Mouse (Mus musculus) heart, embryonic 12.5 days (tissue): ENCODE results near the gene Glud1. TPM values are rescaled to one million over a fixed set of nuclear protein-coding genes. Genes with fewer than 3 reads are reported as not detected.

Experiments
- ATAC-seq: fragments of 200-750 bp; cut with Nextera tagmentation; 2 replicates; pipeline ENCODE4 v1.8.0; 2017; ENCODE audit warnings: moderate TSS enrichment, moderate library complexity; ENCODE audit not compliant: insufficient number of reproducible peaks, low FRiP score
- H3K27ac ChIP-seq: fragments of 300-500 bp; sonication (generic); 2 replicates; pipeline ENCODE4 v1.5.1; 2016; ENCODE audit warnings: mild to moderate bottlenecking, moderate library complexity; ENCODE audit not compliant: poor library complexity, severe bottlenecking
- H3K27me3 ChIP-seq: fragments of 300-500 bp; sonication (generic); replicated peaks from 2 replicates; pipeline ENCODE4 v1.6.1; 2016; ENCODE audit warnings: mild to moderate bottlenecking, moderate library complexity
- H3K36me3 ChIP-seq: fragments of 300-500 bp; sonication (generic); 2 replicates; pipeline ENCODE4 v1.6.1; 2016; ENCODE audit warnings: mild to moderate bottlenecking, moderate library complexity
- H3K4me1 ChIP-seq: fragments of 300-500 bp; sonication (generic); replicated peaks from 2 replicates; pipeline ENCODE4 v1.6.1; 2016; ENCODE audit warnings: mild to moderate bottlenecking
- H3K4me2 ChIP-seq: fragments of 300-500 bp; sonication (generic); 2 replicates; pipeline ENCODE4 v1.6.1; 2016; ENCODE audit warnings: mild to moderate bottlenecking, moderate library complexity
- H3K4me3 ChIP-seq: fragments of 300-500 bp; sonication (generic); 2 replicates; pipeline ENCODE4 v1.5.1; 2016; ENCODE audit warnings: mild to moderate bottlenecking
- H3K9ac ChIP-seq: fragments of 300-500 bp; sonication (generic); 2 replicates; pipeline ENCODE4 v1.6.1; 2016; ENCODE audit warnings: mild to moderate bottlenecking, moderate library complexity
- H3K9me3 ChIP-seq: fragments of 300-500 bp; sonication (generic); replicated peaks from 2 replicates; pipeline ENCODE4 v1.6.1; 2016; ENCODE audit warnings: mild to moderate bottlenecking, moderate library complexity
- WGBS: fragments of 180-500 bp; shearing (Covaris S2); methylation state at CpG from one replicate; pipeline ENCODE4 v1.1.7; 2016; 5-methylcytosine and 5-hydroxymethylcytosine counted together
- polyA plus RNA-seq: library from polyadenylated mRNA; unstranded; fragments of >200 nt; fragmentation: Nextera tagmentation; extraction: Ambion mirVana; gene quantifications from 2 replicates; pipeline ENCODE4 v1.2.1, GENCODE M21; 2016

The Glud1 gene
- polyA plus RNA-seq, 1 experiment from 2014 or later: 70.8 TPM

DNA sequence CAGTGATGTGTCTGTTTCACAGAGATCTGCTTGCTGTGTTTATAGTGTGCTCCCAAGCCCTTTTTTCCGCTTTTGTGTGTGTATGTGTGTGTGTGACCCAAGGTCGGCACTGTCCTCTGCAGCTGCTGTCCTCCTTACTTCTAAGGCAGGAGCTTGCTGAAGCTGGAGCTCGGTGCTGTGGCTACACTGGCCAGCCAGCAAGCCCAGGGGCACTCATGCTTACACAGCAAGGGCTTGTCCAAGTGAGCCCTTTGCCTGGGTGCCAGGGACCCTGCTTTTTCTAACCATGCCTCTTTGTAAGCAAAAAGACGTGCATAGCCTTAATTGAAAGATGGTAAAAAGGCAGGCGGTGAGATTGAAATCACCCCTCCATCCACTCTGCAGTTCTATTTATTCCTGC is 21.9 kb downstream of the Glud1 start:
- no peak overlapping the region for H3K9ac ChIP-seq
- H3K27ac ChIP-seq: no peak overlapping the region
- H3K4me3 ChIP-seq: no peak overlapping the region
- H3K4me2 ChIP-seq: no peak overlapping the region
- no peaks in the 10 kb centered on the region for H3K4me1 ChIP-seq
- no peaks in the 10 kb centered on the region for H3K9me3 ChIP-seq
- peaks cover 78% of the 10 kb centered on the region for H3K36me3 ChIP-seq
- 94% methylated on average over 5 of the region's 5 CpGs for WGBS
- no peak for ATAC-seq
- H3K27me3 ChIP-seq: no peaks in the 10 kb centered on the region

DNA sequence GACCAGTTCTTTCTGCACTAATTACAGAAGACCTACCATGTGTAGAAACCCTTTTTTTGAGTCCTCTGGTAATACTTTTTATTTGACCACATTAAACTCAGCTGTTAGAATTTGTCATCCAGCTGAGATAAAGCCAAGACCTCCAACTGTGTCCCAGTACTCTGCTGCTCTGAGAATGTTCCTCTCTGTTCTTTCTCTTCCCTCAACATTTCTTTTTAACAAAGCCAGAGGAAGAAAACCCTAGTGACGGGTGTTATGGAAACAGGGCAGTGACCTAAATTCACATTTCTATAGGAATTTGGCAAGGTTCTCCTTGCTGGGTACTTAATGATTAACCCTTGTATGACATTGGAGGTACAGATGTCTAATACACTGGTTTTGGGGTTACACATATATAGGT is 28.9 kb downstream of the Glud1 start:
- ATAC-seq: no peak
- Histone ChIP-seq H3K4me2 (no peak overlapping the region), H3K4me3 (no peak overlapping the region), H3K9me3 (no peaks in the 10 kb centered on the region), H3K4me1 (no peaks in the 10 kb centered on the region), H3K27me3 (no peaks in the 10 kb centered on the region), H3K27ac (no peak overlapping the region), H3K36me3 (peaks cover 87% of the 10 kb centered on the region), H3K9ac (no peak overlapping the region)
- 85% methylated on average over 1 of the region's 1 CpGs for WGBS

DNA sequence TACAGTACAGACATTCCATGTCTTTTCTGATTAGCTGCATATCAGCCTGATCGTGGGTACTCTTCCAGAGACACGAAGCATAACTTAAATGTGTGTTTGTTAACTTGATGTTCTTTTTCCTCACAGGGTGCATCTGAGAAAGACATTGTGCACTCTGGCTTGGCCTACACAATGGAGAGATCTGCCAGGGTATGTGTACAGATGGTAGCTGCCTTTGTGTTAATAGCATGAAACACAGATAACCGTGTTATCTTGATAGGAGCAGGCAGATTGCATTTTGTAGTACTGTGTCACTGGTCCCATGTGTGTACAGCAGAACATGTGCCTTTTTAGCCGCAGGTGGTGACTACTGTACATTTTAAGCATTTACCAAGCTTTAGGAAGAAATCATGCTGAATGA is 31.5 kb downstream of the Glud1 start:
- Histone ChIP-seq H3K36me3 (peaks cover 64% of the 10 kb centered on the region), H3K27ac (no peak overlapping the region), H3K4me3 (no peak overlapping the region), H3K4me2 (no peak overlapping the region), H3K27me3 (no peaks in the 10 kb centered on the region), H3K4me1 (no peaks in the 10 kb centered on the region; the same call in 1 of the 2 replicates), H3K9ac (no peak overlapping the region), H3K9me3 (no peaks in the 10 kb centered on the region)
- WGBS: 82% methylated on average over 4 of the region's 4 CpGs
- ATAC-seq: no peak

DNA sequence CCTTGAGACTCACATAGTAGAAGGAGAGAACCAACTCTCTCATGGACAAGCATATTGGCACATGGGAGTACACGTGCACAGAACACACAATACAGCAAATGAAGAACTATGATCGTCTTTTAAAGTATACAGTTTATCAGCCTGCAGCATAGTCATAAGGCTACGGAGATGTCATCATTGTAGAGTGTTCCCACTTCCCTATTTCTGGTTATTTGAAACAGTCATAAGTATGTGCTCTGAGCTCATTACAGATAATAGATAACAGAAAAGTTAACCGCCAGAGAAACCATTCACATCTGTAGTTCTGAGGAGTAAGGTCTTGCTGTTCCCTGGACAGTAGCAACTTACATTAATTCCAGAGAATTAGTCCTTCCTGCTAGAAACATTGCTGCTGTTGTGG is 32.6 kb downstream of the Glud1 start:
- Histone ChIP-seq H3K4me1 (no peaks in the 10 kb centered on the region; the same call in 1 of the 2 replicates), H3K36me3 (peaks cover 54% of the 10 kb centered on the region), H3K4me3 (no peak overlapping the region), H3K9ac (no peak overlapping the region), H3K9me3 (no peaks in the 10 kb centered on the region), H3K27ac (no peak overlapping the region), H3K27me3 (no peaks in the 10 kb centered on the region), H3K4me2 (no peak overlapping the region)
- WGBS: 86% methylated on average over 4 of the region's 4 CpGs
- ATAC-seq: no peak

DNA sequence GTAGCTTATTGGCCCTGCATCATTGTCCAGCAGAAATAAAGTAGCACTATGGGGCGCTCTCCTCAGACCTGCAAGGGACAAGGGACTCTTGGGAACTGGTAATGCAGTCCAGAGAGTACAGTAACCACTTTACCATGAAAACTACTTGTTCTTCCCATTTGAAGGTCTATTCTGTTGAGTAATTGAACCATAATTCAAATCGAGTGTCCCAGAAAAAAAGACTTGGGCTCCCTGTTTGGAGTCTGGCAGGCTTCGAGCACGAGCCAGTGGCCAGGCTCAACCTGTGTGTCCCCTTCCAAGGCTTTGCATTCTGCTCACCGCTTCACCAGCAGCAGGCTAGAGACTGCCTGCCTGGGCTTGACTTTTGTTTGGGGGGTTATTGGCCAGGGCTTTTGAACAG is 33.8 kb downstream of the Glud1 start:
- Histone ChIP-seq H3K27me3 (no peaks in the 10 kb centered on the region), H3K9ac (no peak overlapping the region), H3K27ac (no peak overlapping the region), H3K4me3 (no peak overlapping the region), H3K4me2 (no peak overlapping the region), H3K36me3 (peaks cover 41% of the 10 kb centered on the region), H3K4me1 (no peaks in the 10 kb centered on the region; the same call in 1 of the 2 replicates), H3K9me3 (no peaks in the 10 kb centered on the region)
- 87% methylated on average over 5 of the region's 5 CpGs for WGBS
- no peak for ATAC-seq

DNA sequence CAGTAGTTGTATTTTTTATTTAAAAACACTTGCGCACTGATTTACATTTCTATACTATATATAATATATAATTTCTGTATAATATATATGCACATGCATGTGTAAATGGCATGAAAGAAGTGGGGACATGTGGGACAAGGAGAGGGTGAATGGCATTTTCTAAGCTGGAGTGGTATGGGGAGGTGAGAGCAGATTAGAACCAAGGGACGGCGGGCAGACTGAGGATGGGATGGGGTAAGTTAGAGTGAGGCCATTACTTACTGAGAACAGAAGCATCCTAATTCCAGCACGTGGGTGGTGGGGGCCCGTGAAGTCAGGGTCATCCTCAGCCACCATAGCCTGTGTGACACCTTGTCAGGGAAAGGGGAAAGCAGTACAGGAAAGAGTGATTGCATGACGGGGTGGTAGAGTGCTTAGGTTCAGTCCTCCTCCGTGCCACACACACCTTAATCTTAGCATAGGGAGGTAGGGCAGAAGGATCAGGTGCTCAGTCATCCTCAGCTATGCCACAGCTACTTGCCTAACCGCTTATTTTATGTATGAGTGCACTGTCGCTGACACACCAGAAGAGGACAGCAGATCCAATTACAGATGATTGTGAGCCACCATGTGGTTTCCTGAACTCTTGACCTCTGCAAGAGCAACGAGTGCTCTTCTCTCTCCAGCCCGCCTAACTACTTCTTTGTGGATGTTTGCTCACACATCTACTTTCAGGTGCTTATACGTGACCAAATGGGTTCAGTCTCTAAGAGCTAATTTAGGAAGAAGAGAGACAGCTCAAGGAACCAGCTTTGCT is 35.4 kb downstream of the Glud1 start:
- Histone ChIP-seq H3K4me1 (no peaks in the 10 kb centered on the region; the same call in 1 of the 2 replicates), H3K27me3 (no peaks in the 10 kb centered on the region), H3K27ac (no peak overlapping the region), H3K4me3 (no peak overlapping the region), H3K9me3 (no peaks in the 10 kb centered on the region), H3K9ac (no peak overlapping the region), H3K4me2 (no peak overlapping the region), H3K36me3 (peaks cover 29% of the 10 kb centered on the region)
- WGBS: 62% methylated on average over 12 of the region's 12 CpGs
- ATAC-seq: no peak

DNA sequence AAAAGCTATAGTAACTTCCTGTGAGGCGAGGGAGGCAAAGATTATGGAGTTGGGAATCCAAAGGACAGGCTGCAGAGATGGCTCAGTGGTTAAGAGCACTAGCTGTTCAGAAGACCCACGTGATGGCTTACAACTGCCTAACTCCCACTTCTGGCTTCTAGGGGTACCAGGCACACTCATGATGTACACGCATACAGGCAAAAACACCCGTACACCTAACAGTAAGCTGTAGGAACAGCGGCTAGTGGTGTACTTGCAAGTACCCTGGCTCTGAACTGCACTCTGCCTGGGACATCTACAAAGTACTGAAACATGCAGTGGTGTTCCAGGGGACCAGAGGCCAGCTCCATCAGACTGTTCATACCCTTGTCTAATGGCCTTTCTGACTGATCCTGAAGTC is 36.6 kb downstream of the Glud1 start:
- no peak overlapping the region for H3K9ac ChIP-seq

DNA sequence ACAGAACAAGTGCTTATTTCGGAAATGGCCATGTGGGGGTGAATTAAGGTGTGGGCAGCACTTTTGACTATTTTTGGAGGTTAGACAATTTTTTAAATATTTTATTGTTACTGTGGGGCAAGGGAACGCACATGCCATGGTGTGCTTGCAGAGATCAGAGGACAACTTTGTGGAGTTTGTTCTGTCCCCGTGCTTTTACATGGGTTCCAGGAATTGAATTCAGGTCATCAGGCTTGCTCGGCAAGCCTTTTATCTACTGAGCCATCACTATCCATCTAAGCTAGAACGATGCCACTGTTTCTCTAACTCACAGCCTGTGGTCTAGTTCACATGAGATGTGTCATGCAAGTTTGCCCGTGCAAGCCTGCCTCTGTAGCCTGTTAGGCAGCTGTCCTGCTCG is 37.8 kb downstream of the Glud1 start:
- ATAC-seq: no peak
- Histone ChIP-seq H3K27ac (no peak overlapping the region), H3K9ac (no peak overlapping the region), H3K4me2 (no peak overlapping the region), H3K4me1 (no peaks in the 10 kb centered on the region; the same call in 1 of the 2 replicates), H3K4me3 (no peak overlapping the region), H3K36me3 (peaks cover 8% of the 10 kb centered on the region), H3K9me3 (no peaks in the 10 kb centered on the region), H3K27me3 (no peaks in the 10 kb centered on the region)
- 73% methylated on average over 7 of the region's 7 CpGs for WGBS

More for the DNA sequence above, 36.6 kb downstream of the Glud1 start:
- no peak overlapping the region for H3K4me3 ChIP-seq
- no peaks in the 10 kb centered on the region; the same call in 1 of the 2 replicates for H3K4me1 ChIP-seq
- H3K27me3 ChIP-seq: no peaks in the 10 kb centered on the region
- 88% methylated on average over 5 of the region's 5 CpGs for WGBS
- H3K36me3 ChIP-seq: peaks cover 18% of the 10 kb centered on the region
- H3K4me2 ChIP-seq: no peak overlapping the region
- ATAC-seq: no peak
- no peaks in the 10 kb centered on the region for H3K9me3 ChIP-seq
- no peak overlapping the region for H3K27ac ChIP-seq

DNA sequence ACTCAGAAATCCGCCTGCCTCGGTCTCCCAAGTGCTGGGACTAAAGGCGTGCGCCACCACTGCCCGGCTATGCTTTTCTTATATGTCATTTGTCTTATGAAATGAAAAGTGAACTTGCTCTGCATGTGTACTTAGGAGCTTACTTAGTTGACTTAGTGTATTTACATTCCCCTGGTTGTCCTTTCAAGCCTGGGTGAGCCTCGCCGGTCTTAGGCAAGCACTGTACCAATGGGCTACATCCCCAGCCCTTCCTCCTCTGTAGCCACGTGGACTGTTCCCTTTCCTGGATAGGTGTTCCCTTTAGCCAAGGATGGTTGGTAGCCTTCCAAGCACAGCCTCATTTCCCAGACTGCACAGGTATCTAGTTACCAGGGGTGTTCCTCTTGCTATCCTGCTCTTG is 38.5 kb downstream of the Glud1 start:
- Histone ChIP-seq H3K36me3 (peaks cover 5% of the 10 kb centered on the region; the same call in 1 of the 2 replicates), H3K4me2 (no peak overlapping the region), H3K4me3 (no peak overlapping the region), H3K27ac (no peak overlapping the region), H3K9ac (no peak overlapping the region), H3K9me3 (no peaks in the 10 kb centered on the region), H3K27me3 (no peaks in the 10 kb centered on the region), H3K4me1 (no peaks in the 10 kb centered on the region; the same call in 1 of the 2 replicates)
- no peak for ATAC-seq
- WGBS: 85% methylated on average over 8 of the region's 8 CpGs

DNA sequence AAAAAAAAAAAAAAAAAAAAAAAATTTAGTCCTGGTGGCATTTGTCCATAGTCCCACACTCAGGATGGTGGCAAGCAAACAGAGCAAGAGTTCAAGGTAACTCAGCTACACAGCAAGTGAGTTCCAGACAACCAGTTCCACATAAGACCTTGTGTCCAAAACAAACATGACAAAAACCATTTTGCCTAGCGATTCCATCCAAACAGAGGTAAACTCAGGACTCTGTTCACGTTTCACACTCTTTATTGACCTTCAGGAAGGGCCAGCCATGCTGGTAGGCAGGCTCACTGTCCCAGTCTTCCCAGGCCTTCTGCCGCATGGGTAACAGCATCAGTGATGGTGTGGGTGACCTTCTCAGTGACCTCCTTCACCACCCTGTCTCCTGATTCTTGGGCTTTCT is 41.1 kb downstream of the Glud1 start:
- H3K9me3 ChIP-seq: no peaks in the 10 kb centered on the region
- H3K36me3 ChIP-seq: no peaks in the 10 kb centered on the region
- WGBS: 71% methylated on average over 3 of the region's 3 CpGs
- H3K4me1 ChIP-seq: peaks cover 9% of the 10 kb centered on the region
- H3K9ac ChIP-seq: no peak overlapping the region
- no peaks in the 10 kb centered on the region for H3K27me3 ChIP-seq
- no peak overlapping the region for H3K4me3 ChIP-seq
- H3K4me2 ChIP-seq: no peak overlapping the region
- H3K27ac ChIP-seq: no peak overlapping the region
- no peak for ATAC-seq

DNA sequence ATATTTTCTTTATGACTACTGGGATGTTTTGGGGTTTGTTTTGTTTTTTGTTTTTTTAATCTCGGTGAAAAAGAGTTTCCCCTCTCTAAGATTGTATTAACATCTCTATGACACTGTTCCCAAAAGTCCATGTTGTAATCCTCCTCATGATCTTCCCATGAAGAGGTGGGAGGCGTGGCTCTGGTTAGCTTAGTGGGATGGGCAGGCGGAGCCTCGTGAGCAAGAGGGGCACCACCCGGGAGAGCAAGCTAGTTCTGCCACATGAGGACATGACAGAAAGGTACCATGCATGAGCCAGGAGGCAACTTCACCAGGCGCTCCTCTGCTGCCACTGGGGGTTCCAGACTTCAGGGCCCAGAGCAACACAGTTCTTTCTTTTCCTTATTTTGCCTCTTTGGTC is 42.0 kb downstream of the Glud1 start:
- 61% methylated on average over 6 of the region's 6 CpGs for WGBS
- H3K27ac ChIP-seq: no peak overlapping the region

DNA sequence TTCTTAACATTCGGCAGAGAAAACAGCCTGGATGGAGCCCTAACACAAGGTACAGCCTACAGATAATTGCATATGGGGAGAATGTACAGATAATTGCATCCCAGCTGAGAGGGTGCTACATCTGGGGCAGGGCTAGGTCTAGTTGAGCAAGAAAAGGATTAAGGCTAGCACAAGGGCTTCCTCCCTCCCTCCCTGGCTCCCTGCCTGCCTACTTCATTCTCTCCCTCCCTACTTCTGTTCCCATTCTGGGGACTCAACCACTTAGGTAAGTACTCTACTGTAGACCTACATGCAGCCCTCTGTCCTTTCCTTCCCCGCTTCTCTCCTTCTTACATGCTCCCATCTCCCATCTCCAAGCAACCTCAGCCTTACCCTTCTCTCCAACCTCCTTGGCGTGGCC is 42.8 kb downstream of the Glud1 start:
- Histone ChIP-seq H3K4me3 (no peak overlapping the region), H3K9ac (no peak overlapping the region), H3K9me3 (no peaks in the 10 kb centered on the region), H3K4me2 (no peak overlapping the region), H3K36me3 (no peaks in the 10 kb centered on the region), H3K27me3 (no peaks in the 10 kb centered on the region), H3K4me1 (peaks cover 9% of the 10 kb centered on the region), H3K27ac (no peak overlapping the region)
- 89% methylated on average over 3 of the region's 3 CpGs for WGBS
- no peak for ATAC-seq

More for the DNA sequence above, 42.0 kb downstream of the Glud1 start:
- H3K9me3 ChIP-seq: no peaks in the 10 kb centered on the region
- ATAC-seq: no peak
- peaks cover 9% of the 10 kb centered on the region for H3K4me1 ChIP-seq
- no peak overlapping the region for H3K4me2 ChIP-seq
- no peaks in the 10 kb centered on the region for H3K36me3 ChIP-seq
- no peak overlapping the region for H3K4me3 ChIP-seq
- no peak overlapping the region for H3K9ac ChIP-seq
- H3K27me3 ChIP-seq: no peaks in the 10 kb centered on the region
